Mouse (Mus musculus) adrenal gland, adult 2 months (tissue): ENCODE data around the gene Irf2. TPM values are rescaled to one million over a fixed set of nuclear protein-coding genes. Genes with fewer than 3 reads are reported as not detected.
"Not testable (repeated sequence)": the region's sequence is repeated elsewhere in the genome, so short reads cannot be mapped to it uniquely, and the experiment has no call there.

ENCODE experiments used
- DNase-seq: peaks from one replicate; pipeline ENCODE4 v3.0.0; 2021
- polyA plus RNA-seq: library from polyadenylated mRNA; depleted of rRNA; stranded (reverse); fragments of >200 nt; gene quantifications from 2 replicates; pipeline ENCODE4 v1.2.3, GENCODE M21; 2012
- total RNA-seq, 2 experiments: library from RNA; stranded (reverse); gene quantifications; 2 replicates each; pipeline ENCODE4 v1.2.3; 2021

Irf2 gene
- total and polyA plus RNA-seq, 3 experiments, result 14.9 to 56.8 (median 51.1) TPM

- no peak for DNase-seq
Observed at GRCm38 (mm10) chr8:46726383-46726782, 13.1 kb upstream of the Irf2 start.

GRCm38 (mm10) chr8:46729671-46730070 is 9.9 kb upstream of the Irf2 start:
- DNase-seq, result not testable (repeated sequence)

- no peak for DNase-seq
Observed at GRCm38 (mm10) chr8:46732381-46732915, 7.1 kb upstream of the Irf2 start.

DNA sequence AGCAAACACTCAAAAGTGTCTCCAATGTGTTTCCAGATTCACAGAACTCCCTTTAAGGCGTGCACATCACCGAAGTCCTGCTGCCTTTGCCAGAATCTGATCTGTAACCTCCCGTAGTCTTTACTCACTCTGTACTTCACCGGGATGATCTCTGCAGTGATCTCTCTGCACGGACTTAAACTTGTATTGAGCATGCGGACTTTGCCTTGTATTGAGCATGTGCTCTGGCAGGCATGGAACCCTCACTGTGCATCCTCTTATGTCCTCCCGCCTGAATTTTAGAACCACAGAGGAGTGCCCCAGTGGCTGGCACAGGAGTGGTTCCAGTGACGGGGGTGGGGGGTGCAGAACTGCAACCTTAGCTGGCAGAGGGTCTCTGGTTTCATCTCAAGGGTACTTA is 5.9 kb upstream of the Irf2 start:
- DNase-seq, result no peak

- no peak for DNase-seq
Observed at GRCm38 (mm10) chr8:46735505-46735904, 4.0 kb upstream of the Irf2 start.

- no peak for DNase-seq
Observed at GRCm38 (mm10) chr8:46736260-46736659, 3.3 kb upstream of the Irf2 start.

- no peak for DNase-seq
Observed at GRCm38 (mm10) chr8:46737421-46737820, 2.1 kb upstream of the Irf2 start.

DNA sequence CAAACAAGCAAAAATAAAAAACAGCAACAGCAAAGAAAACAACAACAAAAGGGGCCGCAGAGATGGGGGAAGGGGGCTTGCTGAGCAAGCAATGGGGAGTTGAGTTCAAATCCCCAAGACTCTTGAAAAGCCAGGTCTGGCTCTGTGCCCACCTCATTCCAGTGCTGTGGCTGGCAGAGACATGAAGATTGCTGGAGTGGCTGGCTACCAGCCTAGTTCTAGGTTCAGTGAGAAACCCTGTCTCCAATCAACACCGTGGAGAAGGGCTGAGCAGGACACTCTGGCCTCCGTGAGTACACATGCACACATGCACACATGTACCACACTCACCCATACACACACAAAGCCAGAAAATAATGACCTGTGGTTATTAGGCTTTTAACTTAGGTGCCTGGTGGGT is 1.6 kb upstream of the Irf2 start:
- DNase-seq, result peak; percentile 42

GRCm38 (mm10) chr8:46738601-46739000 is 931 bp upstream of the Irf2 start:
- no peak for DNase-seq

GRCm38 (mm10) chr8:46739956-46740512 is 502 bp downstream of the Irf2 start:
- no peak for DNase-seq

- DNase-seq, result peak; percentile 88
Observed at GRCm38 (mm10) chr8:46740513-46741280, 1.2 kb downstream of the Irf2 start.

GRCm38 (mm10) chr8:46741281-46741791 is 1.8 kb downstream of the Irf2 start:
- DNase-seq, result peak; percentile 82

- peak; percentile 56 for DNase-seq
Observed at GRCm38 (mm10) chr8:46741991-46742690, 2.6 kb downstream of the Irf2 start.

- no peak for DNase-seq
Observed at GRCm38 (mm10) chr8:46742691-46743082, 3.2 kb downstream of the Irf2 start.

GRCm38 (mm10) chr8:46745464-46745863 is 5.9 kb downstream of the Irf2 start:
- no peak for DNase-seq

DNA sequence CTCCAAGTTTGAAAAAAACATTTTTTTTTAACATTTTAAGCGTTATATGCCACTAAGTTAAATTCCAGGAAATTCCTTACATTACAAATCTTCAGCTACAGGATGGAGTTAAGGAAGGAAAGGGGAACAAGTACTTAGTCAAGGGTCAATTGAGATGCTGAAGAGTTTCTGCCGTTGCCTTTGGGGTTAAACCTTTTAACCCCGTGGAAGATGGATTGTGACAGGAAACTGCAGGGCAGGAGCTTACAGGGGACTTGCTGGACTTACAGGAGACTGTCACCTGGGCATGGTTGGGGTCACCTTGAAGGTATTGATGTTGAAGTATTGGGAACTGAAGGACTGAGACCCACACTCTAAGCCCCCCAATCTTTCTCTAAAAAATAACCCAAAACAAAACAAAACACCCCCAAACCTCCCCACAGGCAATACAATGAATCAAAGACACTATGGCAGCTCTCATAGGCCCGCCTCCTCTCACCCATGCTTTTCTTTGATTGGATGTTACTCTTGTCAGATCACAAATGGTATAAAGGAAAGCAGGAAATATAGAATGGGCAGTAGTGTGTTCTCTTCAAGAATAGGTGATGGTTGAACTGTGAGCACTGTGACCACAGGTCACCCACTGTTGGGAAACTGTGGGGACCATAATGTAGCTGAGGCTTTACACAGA is 7.9 kb downstream of the Irf2 start:
- no peak for DNase-seq

DNA sequence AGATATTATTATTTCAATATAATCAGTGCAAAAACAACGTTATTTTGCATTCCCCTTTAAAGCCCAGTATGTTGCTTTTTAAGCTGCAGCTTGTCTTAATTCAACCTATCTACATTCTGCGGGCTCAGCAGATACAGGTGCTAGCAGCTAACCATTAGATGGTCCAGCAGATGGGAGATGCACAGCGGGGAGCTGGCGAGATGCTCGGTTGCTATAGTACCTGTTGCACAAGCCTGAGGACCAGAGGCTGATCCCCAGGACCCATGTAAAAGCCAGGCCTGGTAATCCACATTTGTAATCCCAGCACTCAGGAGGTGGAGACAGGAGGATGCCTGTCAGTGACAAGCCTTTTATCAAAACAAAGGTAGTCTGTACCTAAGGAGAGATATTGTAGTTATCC is 10.5 kb downstream of the Irf2 start:
- DNase-seq, result no peak

DNA sequence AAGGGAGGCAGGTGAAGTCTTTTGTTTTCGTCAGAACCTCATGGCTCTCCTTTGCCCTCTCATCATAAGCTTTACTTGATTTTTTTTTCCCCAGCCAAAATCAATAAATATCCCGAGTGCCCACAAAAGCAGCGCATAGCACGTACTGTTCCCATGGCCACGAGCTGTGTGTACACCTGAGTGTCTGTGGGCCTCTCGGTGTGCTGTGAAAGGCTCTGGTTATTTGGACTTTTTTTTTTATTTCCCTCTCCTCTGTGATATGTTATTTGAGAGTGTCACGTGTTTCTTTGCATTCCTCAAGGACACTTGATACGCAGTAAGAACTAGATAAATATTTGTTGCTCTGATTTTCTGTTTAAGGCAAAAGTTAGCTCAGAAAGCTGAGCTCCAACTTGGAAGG is 11.0 kb downstream of the Irf2 start:
- DNase-seq, result no peak

DNA sequence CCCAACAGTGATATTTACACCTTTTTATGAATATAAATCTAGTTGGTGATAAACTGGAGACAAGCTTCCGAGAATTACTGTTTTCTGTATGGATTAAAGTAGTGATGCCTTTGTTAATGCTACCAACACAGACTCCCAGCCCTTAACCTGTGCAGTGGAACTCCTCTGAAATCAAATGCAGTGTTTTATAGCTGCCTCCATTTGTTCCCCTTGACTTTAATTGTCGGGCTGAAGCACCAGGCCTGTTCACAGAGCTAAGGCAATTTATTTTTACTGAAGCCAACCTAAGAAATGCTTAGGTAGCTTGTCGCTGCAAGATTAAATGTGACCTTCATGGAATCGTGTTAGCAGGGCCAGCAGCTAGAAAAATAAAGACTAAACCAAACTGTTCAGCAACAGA is 11.6 kb downstream of the Irf2 start:
- DNase-seq, result no peak

GRCm38 (mm10) chr8:46752986-46753385 is 13.5 kb downstream of the Irf2 start:
- no peak for DNase-seq

GRCm38 (mm10) chr8:46754355-46754754 is 14.8 kb downstream of the Irf2 start:
- no peak for DNase-seq

DNA sequence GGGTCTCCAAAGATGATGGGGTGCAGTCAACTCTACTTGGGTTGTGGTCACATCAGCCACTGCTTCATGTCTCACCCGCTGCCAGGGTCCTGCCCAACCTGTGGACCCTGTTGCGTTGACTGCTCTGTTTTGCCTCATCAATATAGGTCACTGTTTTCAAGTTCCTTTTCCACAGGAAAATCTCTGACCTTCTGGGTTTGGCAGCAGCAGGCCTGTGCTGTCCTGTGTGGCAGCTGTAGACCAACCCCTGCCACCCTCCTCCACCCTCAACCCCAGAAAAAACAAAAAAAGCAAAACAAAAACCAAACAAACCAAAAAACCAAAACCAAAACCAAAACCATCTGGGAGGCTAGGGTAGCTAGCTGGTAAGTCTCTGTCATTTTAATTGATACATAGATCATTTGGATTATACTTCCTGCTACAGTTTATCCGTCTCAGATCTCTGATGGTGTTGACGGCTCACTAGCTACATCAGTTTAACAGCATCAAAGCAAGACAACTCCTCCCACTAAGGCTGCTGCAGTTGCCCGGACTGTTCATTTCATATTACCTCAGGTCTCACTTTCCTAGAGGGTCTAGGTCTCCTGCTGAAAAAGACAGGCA is 16.3 kb downstream of the Irf2 start:
- no peak for DNase-seq
